Mouse (Mus musculus) limb, embryonic 12.5 days (tissue): Measurements from ENCODE around the gene Ptprg. TPM values are rescaled to one million over a fixed set of nuclear protein-coding genes. Genes with fewer than 3 reads are reported as not detected.

Source experiments
- ATAC-seq: fragments of 200-750 bp; cut with Nextera tagmentation; 2 replicates; pipeline ENCODE4 v1.8.0; 2017; ENCODE audit warnings: low read depth, moderate TSS enrichment; ENCODE audit not compliant: insufficient number of reproducible peaks, insufficient read depth, low FRiP score, low TSS enrichment
- H3K27ac ChIP-seq: fragments of 300-500 bp; sonication (generic); 2 replicates; pipeline ENCODE4 v1.5.1; 2016; ENCODE audit warnings: mild to moderate bottlenecking, moderate library complexity
- H3K27me3 ChIP-seq: fragments of 300-500 bp; sonication (generic); 2 replicates; pipeline ENCODE4 v1.6.1; 2016; ENCODE audit warnings: mild to moderate bottlenecking, moderate library complexity
- H3K36me3 ChIP-seq: fragments of 300-500 bp; sonication (generic); 2 replicates; pipeline ENCODE4 v1.6.1; 2016; ENCODE audit warnings: mild to moderate bottlenecking, moderate library complexity
- H3K4me1 ChIP-seq: fragments of 300-500 bp; sonication (generic); replicated peaks from 2 replicates; pipeline ENCODE4 v1.6.1; 2016
- H3K4me2 ChIP-seq: fragments of 300-500 bp; sonication (generic); 2 replicates; pipeline ENCODE4 v1.6.1; 2016; ENCODE audit warnings: mild to moderate bottlenecking, moderate library complexity
- H3K4me3 ChIP-seq: fragments of 300-500 bp; sonication (generic); replicated peaks from 2 replicates; pipeline ENCODE4 v1.5.1; 2016; ENCODE audit warnings: mild to moderate bottlenecking
- H3K9ac ChIP-seq: fragments of 300-500 bp; sonication (generic); replicated peaks from 2 replicates; pipeline ENCODE4 v1.6.1; 2016; ENCODE audit warnings: mild to moderate bottlenecking, moderate library complexity
- H3K9me3 ChIP-seq: fragments of 300-500 bp; sonication (generic); 2 replicates; pipeline ENCODE4 v1.6.1; 2016; ENCODE audit warnings: mild to moderate bottlenecking, moderate library complexity
- WGBS: fragments of 180-500 bp; shearing (Covaris S2); methylation state at CpG from one replicate; pipeline ENCODE4 v1.1.7; 2016; 5-methylcytosine and 5-hydroxymethylcytosine counted together
- polyA plus RNA-seq: library from polyadenylated mRNA; unstranded; fragments of >200 nt; fragmentation: Nextera tagmentation; extraction: Ambion mirVana; gene quantifications from 2 replicates; pipeline ENCODE4 v1.2.1, GENCODE M21; 2016

The Ptprg gene
- polyA plus RNA-seq, 1 experiment from 2014 or later, result 37.5 TPM

DNA sequence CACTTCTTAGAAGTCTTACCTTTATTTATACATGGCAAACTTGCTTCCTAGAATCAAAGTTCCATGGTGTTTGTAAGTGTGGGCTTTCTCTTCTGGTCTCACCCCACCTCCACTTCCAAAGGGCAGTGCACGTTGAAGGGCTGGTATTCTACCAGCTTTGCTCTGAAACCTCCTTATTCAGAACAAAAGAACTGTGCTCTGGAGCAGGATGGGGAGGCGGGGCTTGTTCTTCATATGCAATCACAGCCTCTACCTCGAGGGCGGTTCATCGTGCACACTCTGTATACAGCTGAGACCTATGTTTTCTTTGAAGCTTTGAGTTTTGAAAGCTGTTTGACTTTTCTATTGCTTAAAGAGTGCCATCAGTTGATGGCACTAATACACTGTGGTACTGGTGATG, 412.5 kb downstream of the Ptprg start:
- Histone ChIP-seq H3K9ac (no peak overlapping the region), H3K4me2 (no peak overlapping the region), H3K4me1 (peaks cover 25% of the 10 kb centered on the region), H3K9me3 (no peaks in the 10 kb centered on the region), H3K27ac (no peak overlapping the region), H3K27me3 (no peaks in the 10 kb centered on the region), H3K36me3 (no peaks in the 10 kb centered on the region), H3K4me3 (no peak overlapping the region)
- WGBS, result 60% methylated on average over 5 of the region's 5 CpGs
- no peak for ATAC-seq

DNA sequence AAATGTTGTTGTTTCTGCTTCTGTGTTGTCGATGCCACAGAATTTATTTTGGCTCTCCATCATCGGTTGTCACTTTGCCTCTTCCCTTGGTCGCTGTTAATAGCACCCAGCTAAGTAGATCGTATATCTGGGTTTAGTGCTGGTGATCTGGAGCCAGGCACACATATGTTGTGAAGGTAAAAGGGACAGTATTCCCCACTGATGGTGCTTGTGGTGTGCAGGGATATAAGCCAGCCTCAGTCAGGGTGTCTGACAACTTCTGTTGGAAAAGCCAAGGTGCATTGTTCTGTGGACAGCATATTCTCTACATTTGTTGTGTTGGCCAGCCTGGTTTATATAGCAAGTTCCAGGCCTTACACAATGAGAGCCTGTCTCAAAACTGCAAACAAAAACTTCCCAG, 428.4 kb downstream of the Ptprg start:
- H3K27ac ChIP-seq, result no peak overlapping the region
- no peak for ATAC-seq
- WGBS, result 32% methylated on average over 4 of the region's 4 CpGs
- no peaks in the 10 kb centered on the region for H3K36me3 ChIP-seq
- 0 out of 2 replicates have a peak, but pooled peaks cover 3% of the 10 kb centered on the region for H3K4me1 ChIP-seq
- H3K9me3 ChIP-seq, result no peaks in the 10 kb centered on the region
- H3K4me3 ChIP-seq, result no peak overlapping the region
- no peak overlapping the region for H3K9ac ChIP-seq
- no peak overlapping the region for H3K4me2 ChIP-seq
- no peaks in the 10 kb centered on the region for H3K27me3 ChIP-seq

DNA sequence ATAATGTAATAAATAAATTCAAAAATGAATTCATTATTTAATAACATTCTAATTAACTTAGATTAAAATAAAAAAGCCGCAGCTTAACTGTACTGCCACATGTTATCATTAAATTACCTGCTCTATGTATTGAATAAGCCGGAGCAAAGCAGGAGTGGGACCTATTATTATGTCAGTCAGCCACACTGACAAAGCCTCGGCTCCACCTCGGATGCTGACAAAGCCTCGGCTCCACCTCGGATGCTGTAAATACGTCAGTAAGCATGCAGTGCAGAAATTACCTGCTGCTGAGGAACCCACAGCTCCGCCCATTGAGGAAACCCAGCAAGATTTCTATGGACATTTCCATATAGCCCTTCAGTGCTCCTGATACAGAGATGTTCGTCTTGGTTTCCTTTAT, 429.7 kb downstream of the Ptprg start:
- WGBS, result 74% methylated on average over 9 of the region's 9 CpGs
- Histone ChIP-seq H3K9me3 (no peaks in the 10 kb centered on the region), H3K4me1 (no peaks in the 10 kb centered on the region), H3K9ac (no peak overlapping the region), H3K36me3 (no peaks in the 10 kb centered on the region), H3K4me2 (no peak overlapping the region), H3K4me3 (no peak overlapping the region), H3K27me3 (no peaks in the 10 kb centered on the region), H3K27ac (no peak overlapping the region)
- ATAC-seq, result no peak

DNA sequence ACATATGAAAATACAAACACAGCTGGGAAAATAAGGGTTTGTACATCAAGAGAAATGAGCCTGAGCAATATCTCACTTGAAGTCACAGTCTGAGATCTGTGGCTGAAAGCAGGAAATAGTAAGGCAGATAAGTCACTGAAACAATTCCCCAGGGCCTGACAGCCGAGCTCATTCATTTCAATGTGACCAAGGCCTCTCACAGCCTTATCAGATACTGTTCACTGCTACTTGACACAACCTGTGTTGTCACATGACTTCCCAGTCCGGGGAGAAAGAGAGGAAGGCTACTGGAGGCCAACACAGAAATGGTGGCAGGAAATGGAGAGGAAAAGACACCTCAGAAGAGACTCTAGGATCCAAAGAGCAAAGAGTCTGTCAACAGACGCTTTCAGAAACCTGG, 430.8 kb downstream of the Ptprg start:
- Histone ChIP-seq H3K9ac (no peak overlapping the region), H3K4me1 (no peaks in the 10 kb centered on the region), H3K27ac (no peak overlapping the region), H3K4me3 (no peak overlapping the region), H3K4me2 (no peak overlapping the region), H3K27me3 (no peaks in the 10 kb centered on the region), H3K36me3 (no peaks in the 10 kb centered on the region), H3K9me3 (no peaks in the 10 kb centered on the region)
- ATAC-seq, result no peak
- WGBS, result 72% methylated on average over 3 of the region's 3 CpGs

DNA sequence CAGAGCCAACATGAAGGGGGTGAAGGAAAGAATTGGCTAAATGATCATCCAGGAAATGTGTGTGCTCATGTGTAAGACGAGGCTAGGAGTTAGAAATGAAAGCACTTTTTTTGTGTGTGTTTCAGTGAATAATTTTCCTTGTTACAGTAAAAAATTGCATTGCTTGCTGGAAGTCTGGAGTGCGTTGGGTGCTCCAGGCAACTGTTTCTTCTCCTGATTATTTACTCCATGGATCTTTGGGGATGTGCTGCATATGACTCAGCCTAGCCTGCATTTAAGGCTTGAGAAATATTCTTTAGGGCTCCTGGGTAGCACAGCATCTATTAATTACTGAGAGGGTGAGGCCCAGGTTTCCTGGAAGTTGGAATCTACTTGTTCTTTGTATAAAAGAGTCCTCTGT, 435.6 kb downstream of the Ptprg start:
- no peak overlapping the region for H3K27ac ChIP-seq

DNA sequence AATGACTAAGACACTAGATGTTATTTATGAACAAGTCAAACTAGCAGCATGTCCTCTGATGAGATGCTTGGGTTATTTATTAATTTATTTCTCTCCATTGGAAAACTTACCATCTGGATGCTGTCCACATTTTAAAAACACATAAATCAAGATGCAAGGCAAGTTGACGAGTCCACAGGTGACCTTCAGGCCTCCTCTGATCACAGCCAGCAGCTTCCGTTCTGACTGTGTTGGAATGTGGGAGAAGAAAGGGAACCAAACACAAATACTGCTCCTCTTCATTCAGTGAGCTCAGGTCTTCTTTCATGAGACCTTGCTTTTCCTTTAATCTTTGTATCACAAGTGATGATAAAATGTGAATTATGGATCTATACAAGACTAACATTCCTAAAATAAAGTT, 437.8 kb downstream of the Ptprg start:
- WGBS, result 67% methylated on average over 2 of the region's 2 CpGs
- Histone ChIP-seq H3K27me3 (no peaks in the 10 kb centered on the region), H3K9me3 (no peaks in the 10 kb centered on the region), H3K9ac (no peak overlapping the region), H3K27ac (no peak overlapping the region), H3K4me2 (no peak overlapping the region), H3K4me1 (no peaks in the 10 kb centered on the region), H3K36me3 (no peaks in the 10 kb centered on the region), H3K4me3 (no peak overlapping the region)
- no peak for ATAC-seq

More for the DNA sequence above, 435.6 kb downstream of the Ptprg start:
- Histone ChIP-seq H3K36me3 (no peaks in the 10 kb centered on the region), H3K9ac (no peak overlapping the region), H3K27me3 (no peaks in the 10 kb centered on the region), H3K9me3 (no peaks in the 10 kb centered on the region), H3K4me1 (no peaks in the 10 kb centered on the region), H3K4me3 (no peak overlapping the region), H3K4me2 (no peak overlapping the region)
- 68% methylated on average over 2 of the region's 2 CpGs for WGBS
- no peak for ATAC-seq

DNA sequence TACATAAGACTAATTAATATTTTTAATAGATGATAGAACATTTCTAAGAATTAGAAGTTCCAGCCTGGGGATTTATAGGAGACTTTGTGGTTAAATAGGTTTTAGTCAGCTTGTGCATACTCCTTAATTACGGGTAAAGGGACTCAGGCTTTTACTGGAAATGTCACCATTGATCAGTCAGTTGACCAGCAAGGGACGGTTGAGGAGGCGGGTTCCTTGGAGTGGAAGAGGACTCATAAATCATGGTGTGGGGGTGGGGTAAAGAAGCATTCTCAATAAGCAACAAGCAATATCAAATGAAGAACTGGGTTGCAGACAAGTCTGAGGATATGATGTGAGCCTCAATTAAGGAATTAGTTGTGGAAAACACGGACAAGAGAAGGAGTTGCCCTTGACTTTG, 438.8 kb downstream of the Ptprg start:
- no peak overlapping the region for H3K4me2 ChIP-seq
- ATAC-seq, result no peak
- H3K4me3 ChIP-seq, result no peak overlapping the region
- H3K4me1 ChIP-seq, result no peaks in the 10 kb centered on the region
- no peaks in the 10 kb centered on the region for H3K36me3 ChIP-seq
- H3K27ac ChIP-seq, result no peak overlapping the region
- H3K9me3 ChIP-seq, result no peaks in the 10 kb centered on the region
- no peaks in the 10 kb centered on the region for H3K27me3 ChIP-seq
- 64% methylated on average over 4 of the region's 4 CpGs for WGBS
- H3K9ac ChIP-seq, result no peak overlapping the region

DNA sequence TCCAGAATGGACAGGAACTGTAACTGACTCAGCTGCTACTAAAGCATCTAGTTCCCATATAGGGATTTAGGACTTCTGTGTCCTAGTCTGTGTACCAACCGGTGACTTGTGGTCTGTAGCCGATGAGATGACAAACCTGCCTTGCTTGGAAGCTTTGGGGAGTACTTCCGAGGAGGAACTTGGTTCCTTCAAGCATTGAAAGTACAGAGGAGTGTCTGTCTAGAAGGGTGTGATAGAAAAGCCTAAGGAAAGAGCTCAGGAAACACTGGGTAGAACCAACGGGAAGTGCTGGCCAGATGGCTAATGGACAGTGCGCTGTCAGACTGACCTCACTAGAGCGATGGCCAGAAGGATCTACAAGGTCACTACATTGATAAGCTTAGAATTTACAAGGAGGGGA, 439.2 kb downstream of the Ptprg start:
- H3K9ac ChIP-seq, result no peak overlapping the region
- no peak overlapping the region for H3K27ac ChIP-seq
- H3K4me1 ChIP-seq, result no peaks in the 10 kb centered on the region
- H3K27me3 ChIP-seq, result no peaks in the 10 kb centered on the region
- H3K4me2 ChIP-seq, result no peak overlapping the region
- WGBS, result 93% methylated on average over 6 of the region's 6 CpGs
- no peaks in the 10 kb centered on the region for H3K36me3 ChIP-seq
- no peaks in the 10 kb centered on the region for H3K9me3 ChIP-seq
- ATAC-seq, result no peak
- no peak overlapping the region for H3K4me3 ChIP-seq

DNA sequence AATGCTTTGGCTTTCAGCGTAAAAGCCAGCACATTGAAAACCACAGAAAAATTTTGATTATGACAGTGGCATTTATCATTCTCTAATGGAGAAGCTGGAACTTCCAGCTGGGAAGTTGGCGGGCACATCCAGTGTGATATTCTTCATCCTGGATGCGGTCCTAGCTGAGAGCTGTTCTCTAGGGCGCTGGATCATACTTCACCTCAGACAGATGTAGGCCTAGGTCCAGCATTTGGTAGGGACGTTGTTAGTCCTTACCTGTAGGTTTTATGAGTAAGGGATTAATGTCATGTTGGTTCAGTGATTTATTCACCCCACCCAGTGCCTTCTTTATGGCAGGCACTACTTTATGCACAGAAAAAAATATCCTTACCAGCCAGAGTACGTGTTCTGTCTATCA, 444.2 kb downstream of the Ptprg start:
- Histone ChIP-seq H3K4me2 (no peak overlapping the region), H3K36me3 (no peaks in the 10 kb centered on the region), H3K4me1 (no peaks in the 10 kb centered on the region), H3K4me3 (no peak overlapping the region), H3K9me3 (no peaks in the 10 kb centered on the region), H3K27me3 (no peaks in the 10 kb centered on the region), H3K27ac (no peak overlapping the region), H3K9ac (no peak overlapping the region)
- ATAC-seq, result no peak
- 81% methylated on average over 6 of the region's 6 CpGs for whole genome bisulfite sequencing

DNA sequence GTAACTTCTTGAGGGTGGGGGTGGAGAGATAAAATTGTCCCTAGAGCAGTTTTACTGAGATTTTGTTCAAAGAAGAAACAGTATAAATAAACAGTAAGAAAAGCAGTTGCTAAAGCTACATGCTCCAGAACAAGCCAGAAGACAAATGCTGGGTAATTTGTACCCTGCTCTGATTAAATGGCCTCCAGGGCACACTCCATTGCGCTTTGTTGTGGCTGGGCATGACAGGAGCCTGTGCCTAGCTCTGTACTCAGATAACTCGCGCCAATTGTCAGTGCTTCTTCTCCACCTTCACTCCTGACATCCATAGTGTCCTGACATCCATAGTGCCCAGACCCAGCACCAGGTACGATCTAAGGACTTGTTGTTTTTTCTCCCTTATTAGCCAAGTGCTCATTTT, 445.1 kb downstream of the Ptprg start:
- no peak overlapping the region for H3K4me3 ChIP-seq
- no peak overlapping the region for H3K9ac ChIP-seq
- no peak for ATAC-seq
- 81% methylated on average over 4 of the region's 4 CpGs for WGBS
- H3K4me2 ChIP-seq, result no peak overlapping the region
- H3K9me3 ChIP-seq, result no peaks in the 10 kb centered on the region
- H3K27ac ChIP-seq, result no peak overlapping the region
- no peaks in the 10 kb centered on the region for H3K36me3 ChIP-seq
- H3K4me1 ChIP-seq, result no peaks in the 10 kb centered on the region
- H3K27me3 ChIP-seq, result no peaks in the 10 kb centered on the region

DNA sequence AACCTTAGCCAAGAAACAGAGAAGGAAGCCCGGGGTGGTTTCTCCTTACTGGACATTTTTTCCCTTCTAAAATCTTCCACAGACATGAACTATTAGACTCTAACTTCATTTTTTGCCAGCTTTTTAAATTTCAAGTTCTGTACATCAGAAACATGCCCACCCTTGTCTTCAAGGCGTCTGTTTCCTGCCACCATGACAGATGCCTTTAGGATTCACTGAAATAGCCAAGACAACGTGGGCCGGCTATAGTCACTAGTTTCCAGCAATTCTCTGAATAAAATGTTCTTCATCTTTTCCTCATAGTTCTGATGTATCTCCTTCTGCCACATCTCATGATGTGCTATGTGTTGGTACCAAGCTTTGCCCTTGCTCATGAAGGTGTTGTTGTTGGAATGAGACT, 450.7 kb downstream of the Ptprg start:
- Histone ChIP-seq H3K4me3 (no peak overlapping the region), H3K4me1 (no peaks in the 10 kb centered on the region), H3K9ac (no peak overlapping the region), H3K27ac (no peak overlapping the region), H3K36me3 (no peaks in the 10 kb centered on the region), H3K4me2 (no peak overlapping the region), H3K9me3 (no peaks in the 10 kb centered on the region), H3K27me3 (no peaks in the 10 kb centered on the region)
- WGBS, result 89% methylated on average over 4 of the region's 4 CpGs
- no peak for ATAC-seq

DNA sequence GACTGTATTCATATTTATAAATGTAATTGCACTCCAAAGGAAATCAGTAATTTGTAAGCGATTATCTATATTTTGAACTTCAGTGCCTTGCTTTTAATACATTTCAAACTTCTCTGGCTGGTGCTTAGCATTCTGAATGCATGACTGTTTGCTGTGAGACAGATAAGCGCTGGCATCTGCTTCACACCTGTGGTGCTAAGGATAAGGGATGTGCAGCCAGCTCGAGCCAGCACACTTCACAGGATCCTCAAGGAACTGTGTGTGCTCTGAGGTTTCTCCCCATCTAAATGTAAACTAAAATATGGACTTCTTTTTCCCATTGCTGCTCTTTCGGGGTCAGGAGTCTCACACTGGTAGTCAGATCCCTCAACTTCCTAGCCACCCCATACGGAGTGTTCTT, 458.4 kb downstream of the Ptprg start:
- Histone ChIP-seq H3K4me3 (no peak overlapping the region), H3K4me1 (no peaks in the 10 kb centered on the region; the same call in 1 of the 2 replicates), H3K4me2 (no peak overlapping the region), H3K9me3 (no peaks in the 10 kb centered on the region), H3K36me3 (no peaks in the 10 kb centered on the region; the same call in 1 of the 2 replicates), H3K27ac (no peak overlapping the region), H3K27me3 (no peaks in the 10 kb centered on the region), H3K9ac (no peak overlapping the region)
- WGBS, result 86% methylated on average over 5 of the region's 5 CpGs
- no peak for ATAC-seq
